24 mouse cellular contexts compared by ENCODE assay signal in the genomic region with DNA sequence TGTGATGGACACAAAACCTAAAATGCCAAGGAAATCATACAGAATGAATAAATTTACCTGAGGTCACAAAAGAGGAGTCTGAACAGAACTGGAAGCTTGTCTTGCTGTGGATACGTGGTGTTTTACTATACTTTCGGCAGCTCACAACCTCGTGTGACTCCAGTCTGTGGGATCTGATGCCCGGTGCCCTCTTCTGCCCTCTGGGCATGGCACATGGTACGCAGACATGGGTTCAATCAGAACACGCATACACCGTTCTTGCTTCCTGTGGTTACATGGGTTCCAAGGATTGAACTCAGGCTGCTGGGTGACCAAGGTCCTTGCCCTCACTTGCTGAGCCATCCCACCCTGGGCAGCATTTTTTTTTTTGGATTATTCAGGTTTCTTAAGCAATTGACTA. TPM values are rescaled to one million over a fixed set of nuclear protein-coding genes. Genes with fewer than 3 reads are reported as not detected.
DNase-seq lines count a peak whose midpoint lies in the region; ATAC-seq lines count a peak whose summit lies in the region.
"Had no signal": no experiment of that assay in that cellular context is flagged by ENCODE, and none has a peak within 500 bp of the region (broad histone marks: within the 10 kb centered on the region; RNA-seq: fewer than 3 reads in every experiment).

No protein-coding gene starts in this region.

- DNase-seq in cerebellum, adult 11-12 months, result peak; percentile 34
- DNase-seq in kidney, postnatal 10 days, result peak; percentile 5
- DNase-seq in kidney, postnatal 25 days, result no peak
- DNase-seq in urinary bladder, postnatal 25 days (ENCODE audit: low spot score), result peak; percentile 1
- no peak for DNase-seq in urinary bladder, adult 2 months (ENCODE audit: low spot score)
- DNase-seq in thymus, postnatal 25 days, result no peak
- DNase-seq: adrenal gland, postnatal 14 days; B cell, adult 2 months; cerebellum, postnatal 10 days; gastrocnemius, adult 2 months; gastrocnemius, postnatal 25 days; heart, postnatal 4 days had no signal

- no peak for ATAC-seq in cerebellum, adult (ENCODE audit: insufficient number of reproducible peaks, low FRiP score, low TSS enrichment)
- ATAC-seq: activated CD4-positive, CD25-positive, alpha-beta regulatory T cell, adult 4 months; CD4-positive, CD25-positive, alpha-beta regulatory T cell, adult 4 months; forebrain, embryonic 14.5 days; hindbrain, embryonic 16.5 days; inflammation-experienced regulatory T-cells, adult 6 months had no signal

RNA-seq across cellular contexts. Expression of a gene that starts 0.5 kb away (rescaled TPM):
- polyA plus RNA-seq in urinary bladder, adult 2 months (2012; rRNA removed), result 98.0 and 118 TPM in 2 replicates

RNA-seq across cellular contexts. Expression of a gene that starts 2.3 kb away (rescaled TPM):
- polyA plus RNA-seq in urinary bladder, adult 2 months (2012; rRNA removed), result 10.3 and 12.7 TPM in 2 replicates

RNA-seq across cellular contexts. Expression of a gene that starts 21.8 kb away (rescaled TPM):
- polyA plus RNA-seq in urinary bladder, adult 2 months (2012; rRNA removed), result not detected in 2 replicates
- polyA plus RNA-seq: CD4-positive, CD25-positive, alpha-beta regulatory T cell, adult 4 months; embryonic facial prominence, embryonic 10.5 days; embryonic facial prominence, embryonic 14.5 days; forebrain, embryonic 14.5 days; G1E; heart, embryonic 13.5 days; heart, postnatal 0 days; hindbrain, embryonic 12.5 days; hindbrain, embryonic 16.5 days had no signal

Comparison
In these comparisons a context has a peak if more than half of its experiments do, and no peak if none do; other contexts are left out.
1. DNase-seq: peak in cerebellum, adult 11-12 months (single experiment), kidney, postnatal 10 days (single experiment) and urinary bladder, postnatal 25 days (single experiment); none in kidney, postnatal 25 days (0 of 2), urinary bladder, adult 2 months (single experiment) and thymus, postnatal 25 days (single experiment).